Mouse (Mus musculus): ENCODE measurements around the gene Ect2.

DNA sequence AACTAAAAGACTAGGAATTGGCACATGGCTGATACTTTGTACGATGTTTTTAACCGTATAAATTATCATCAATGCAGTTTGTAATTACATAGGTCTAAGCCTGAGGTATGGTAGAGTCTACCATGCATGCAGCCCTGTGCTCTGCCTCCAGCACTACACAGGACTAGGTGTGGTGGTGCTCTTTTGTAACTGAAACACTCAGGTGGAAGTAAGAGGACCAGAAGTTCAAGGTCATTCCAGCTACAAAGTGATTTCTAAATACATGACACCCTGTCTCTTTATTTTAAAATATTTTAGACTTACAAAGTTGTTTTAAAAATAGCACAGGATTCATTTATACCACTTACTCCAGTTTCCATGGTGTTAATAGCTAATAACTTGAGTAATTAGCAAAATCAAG is 88.8 kb downstream of the Ect2 start:
- TF ChIP-seq CTCF (IDR thresholded peaks at IDR 0.05; ENCODE audit: borderline replicate concordance, control insufficient read depth, extremely low read depth, insufficient read depth, low read length, poor library complexity) (no peak), POLR2A (IDR thresholded peaks at IDR 0.05; ENCODE audit: control insufficient read depth, extremely low read depth, insufficient read depth, low read length, poor library complexity) (no peak)
